Mouse (Mus musculus): Measurements from ENCODE around the gene Slc30a10. TPM values are rescaled to one million over a fixed set of nuclear protein-coding genes. Genes with fewer than 3 reads are reported as not detected.

The Slc30a10 gene
- polyA plus RNA-seq, 1 experiment from 2014 or later = 0.01 TPM

GRCm38 (mm10) chr1:185516041-185516440, 61.4 kb downstream of the Slc30a10 start:
- Histone ChIP-seq H3K27me3 (ENCODE audit: control insufficient read depth, insufficient read depth, low read length) (no peaks in the 10 kb centered on the region), H3K9me3 (ENCODE audit: control insufficient read depth, low read length) (no peaks in the 10 kb centered on the region), H3K4me3 (ENCODE audit: low read depth, low read length) (no peak overlapping the region), H3K4me1 (replicated peaks; ENCODE audit: control insufficient read depth, insufficient read depth) (no peaks in the 10 kb centered on the region), H3K4me2 (replicated peaks; ENCODE audit: low read depth) (no peak overlapping the region), H3K27ac (replicated peaks) (no peak overlapping the region), H3K9ac (ENCODE audit: low read length) (no peak overlapping the region), H3K36me3 (ENCODE audit: control insufficient read depth, insufficient read depth, low read length) (no peaks in the 10 kb centered on the region)
- TF ChIP-seq CTCF (IDR thresholded peaks at IDR 0.05; ENCODE audit: low read depth) = no peak
- no peak for TF ChIP-seq EP300 (optimal IDR thresholded peaks at IDR 0.05)
- 69% methylated on average over 10 of the region's 10 CpGs for WGBS
- ATAC-seq (ENCODE audit: low FRiP score, low TSS enrichment) = no peak
- DNase-seq (ENCODE audit: low spot score) = no peak

- ATAC-seq (ENCODE audit: low FRiP score, low TSS enrichment) (no peak), DNase-seq (ENCODE audit: low spot score) (no peak)
- TF ChIP-seq EP300 (optimal IDR thresholded peaks at IDR 0.05) (no peak), CTCF (IDR thresholded peaks at IDR 0.05; ENCODE audit: low read depth) (peak; percentile 71)
- Histone ChIP-seq H3K4me2 (replicated peaks; ENCODE audit: low read depth) (no peak overlapping the region), H3K27me3 (ENCODE audit: control insufficient read depth, insufficient read depth, low read length) (no peaks in the 10 kb centered on the region), H3K9me3 (ENCODE audit: control insufficient read depth, low read length) (no peaks in the 10 kb centered on the region), H3K27ac (replicated peaks) (no peak overlapping the region), H3K4me1 (replicated peaks; ENCODE audit: control insufficient read depth, insufficient read depth) (no peaks in the 10 kb centered on the region), H3K36me3 (ENCODE audit: control insufficient read depth, insufficient read depth, low read length) (no peaks in the 10 kb centered on the region), H3K9ac (ENCODE audit: low read length) (no peak overlapping the region), H3K4me3 (ENCODE audit: low read depth, low read length) (no peak overlapping the region)
- 10% methylated on average over 3 of the region's 5 CpGs for WGBS
Measured at GRCm38 (mm10) chr1:185517566-185517965, 62.9 kb downstream of the Slc30a10 start.

Other genes starting within 250 kb of the Slc30a10 start
- gene Iars2, start 125.5 kb upstream of the Slc30a10 start, polyA plus RNA-seq (2015; fragmentation: Nextera tagmentation; extraction: Ambion mirVana) = 25.5 and 26.6 TPM in 2 replicates
- gene Bpnt1, start 122.7 kb upstream of the Slc30a10 start, polyA plus RNA-seq (2015; fragmentation: Nextera tagmentation; extraction: Ambion mirVana) = 61.8 and 64.0 TPM in 2 replicates
- gene Eprs, start 91.8 kb upstream of the Slc30a10 start, polyA plus RNA-seq (2015; fragmentation: Nextera tagmentation; extraction: Ambion mirVana) = 58.0 and 68.5 TPM in 2 replicates

Data from stomach, postnatal 0 days (tissue).